Mouse (Mus musculus) erythroblast, embryonic 14.5 days (primary cell): ENCODE measurements around the gene Exoc6b. TPM values are rescaled to one million over a fixed set of nuclear protein-coding genes. Genes with fewer than 3 reads are reported as not detected.

Source experiments
- H3K27me3 ChIP-seq: 2 replicates; pipeline ENCODE4 v1.6.1; 2012; ENCODE audit warnings: inconsistent platforms; ENCODE audit not compliant: control insufficient read depth
- H3K36me3 ChIP-seq: 2 replicates; pipeline ENCODE4 v1.6.1; 2012; ENCODE audit warnings: mild to moderate bottlenecking, inconsistent platforms; ENCODE audit not compliant: control insufficient read depth
- H3K4me1 ChIP-seq: 2 replicates; pipeline ENCODE4 v1.6.1; 2012; ENCODE audit warnings: inconsistent platforms; ENCODE audit not compliant: control insufficient read depth
- H3K4me3 ChIP-seq: replicated peaks from 2 replicates; pipeline ENCODE3; 2012; ENCODE audit warnings: moderate library complexity, mild to moderate bottlenecking, inconsistent platforms
- H3K9me3 ChIP-seq: 2 replicates; pipeline ENCODE4 v1.6.1; 2012; ENCODE audit warnings: low read length, inconsistent platforms, mixed read lengths; ENCODE audit not compliant: control insufficient read depth
- GATA1 ChIP-seq: IDR thresholded peaks from 2 replicates; pipeline ENCODE4 v1.6.1; 2012; ENCODE audit warnings: low read length, inconsistent platforms, mixed read lengths
- TAL1 ChIP-seq: IDR thresholded peaks from 3 replicates; pipeline ENCODE4 v1.6.1; 2012; ENCODE audit warnings: low read length, inconsistent platforms, mixed read lengths
- polyA plus RNA-seq: library from polyadenylated mRNA; stranded (reverse); fragments of >175 nt; gene quantifications from 2 replicates; pipeline ENCODE4 v1.2.3, GENCODE M21; 2012

Gene Exoc6b
- polyA plus RNA-seq, 1 experiment = not detected

- no peak for TF ChIP-seq GATA1
- no peak for TF ChIP-seq TAL1
- Histone ChIP-seq H3K36me3 (no peaks in the 10 kb centered on the region), H3K4me3 (no peak overlapping the region), H3K4me1 (no peaks in the 10 kb centered on the region), H3K9me3 (no peaks in the 10 kb centered on the region), H3K27me3 (no peaks in the 10 kb centered on the region)
Observed at GRCm38 (mm10) chr6:84863816-84864375, 205.4 kb downstream of the Exoc6b start.

- Histone ChIP-seq H3K9me3 (no peaks in the 10 kb centered on the region), H3K4me1 (no peaks in the 10 kb centered on the region), H3K27me3 (no peaks in the 10 kb centered on the region), H3K36me3 (no peaks in the 10 kb centered on the region), H3K4me3 (no peak overlapping the region)
- TF ChIP-seq GATA1 (no peak), TAL1 (no peak)
Observed at GRCm38 (mm10) chr6:84845665-84846064, 223.6 kb downstream of the Exoc6b start.

- TF ChIP-seq GATA1 (no peak), TAL1 (no peak)
- Histone ChIP-seq H3K27me3 (no peaks in the 10 kb centered on the region), H3K9me3 (no peaks in the 10 kb centered on the region), H3K36me3 (no peaks in the 10 kb centered on the region), H3K4me3 (no peak overlapping the region), H3K4me1 (no peaks in the 10 kb centered on the region)
Observed at GRCm38 (mm10) chr6:84841138-84841537, 228.2 kb downstream of the Exoc6b start.

GRCm38 (mm10) chr6:84807546-84807945 is 261.8 kb downstream of the Exoc6b start:
- Histone ChIP-seq H3K27me3 (no peaks in the 10 kb centered on the region), H3K36me3 (no peaks in the 10 kb centered on the region), H3K4me1 (no peaks in the 10 kb centered on the region), H3K9me3 (no peaks in the 10 kb centered on the region), H3K4me3 (no peak overlapping the region)
- TF ChIP-seq TAL1 = no peak
- TF ChIP-seq GATA1 = no peak

- H3K4me1 ChIP-seq = no peaks in the 10 kb centered on the region
- TF ChIP-seq TAL1 (no peak), GATA1 (no peak)
- no peaks in the 10 kb centered on the region for H3K36me3 ChIP-seq
- no peaks in the 10 kb centered on the region for H3K9me3 ChIP-seq
- H3K4me3 ChIP-seq = no peak overlapping the region
- no peaks in the 10 kb centered on the region for H3K27me3 ChIP-seq
Observed at GRCm38 (mm10) chr6:84806132-84806730, 263.1 kb downstream of the Exoc6b start.

GRCm38 (mm10) chr6:84798736-84799135 is 270.6 kb downstream of the Exoc6b start:
- Histone ChIP-seq H3K4me3 (no peak overlapping the region), H3K27me3 (no peaks in the 10 kb centered on the region), H3K4me1 (no peaks in the 10 kb centered on the region), H3K36me3 (no peaks in the 10 kb centered on the region), H3K9me3 (no peaks in the 10 kb centered on the region)
- TF ChIP-seq GATA1 (no peak), TAL1 (no peak)

GRCm38 (mm10) chr6:84783994-84784393 is 285.3 kb downstream of the Exoc6b start:
- Histone ChIP-seq H3K9me3 (no peaks in the 10 kb centered on the region), H3K27me3 (no peaks in the 10 kb centered on the region), H3K36me3 (no peaks in the 10 kb centered on the region), H3K4me1 (no peaks in the 10 kb centered on the region), H3K4me3 (no peak overlapping the region)
- TF ChIP-seq GATA1 (no peak), TAL1 (no peak)

GRCm38 (mm10) chr6:84779987-84780386 is 289.3 kb downstream of the Exoc6b start:
- no peak overlapping the region for H3K4me3 ChIP-seq
- H3K4me1 ChIP-seq = no peaks in the 10 kb centered on the region

GRCm38 (mm10) chr6:84778970-84779369 is 290.3 kb downstream of the Exoc6b start:
- Histone ChIP-seq H3K4me1 (no peaks in the 10 kb centered on the region), H3K27me3 (no peaks in the 10 kb centered on the region), H3K4me3 (no peak overlapping the region), H3K36me3 (no peaks in the 10 kb centered on the region), H3K9me3 (no peaks in the 10 kb centered on the region)
- no peak for TF ChIP-seq TAL1
- no peak for TF ChIP-seq GATA1

More at GRCm38 (mm10) chr6:84779987-84780386, 289.3 kb downstream of the Exoc6b start:
- TF ChIP-seq GATA1 (no peak), TAL1 (no peak)
- Histone ChIP-seq H3K27me3 (no peaks in the 10 kb centered on the region), H3K36me3 (no peaks in the 10 kb centered on the region), H3K9me3 (no peaks in the 10 kb centered on the region)

GRCm38 (mm10) chr6:84775908-84776307 is 293.4 kb downstream of the Exoc6b start:
- no peaks in the 10 kb centered on the region for H3K4me1 ChIP-seq
- H3K4me3 ChIP-seq = no peak overlapping the region
- no peaks in the 10 kb centered on the region for H3K36me3 ChIP-seq
- no peaks in the 10 kb centered on the region for H3K27me3 ChIP-seq
- TF ChIP-seq TAL1 (no peak), GATA1 (no peak)
- H3K9me3 ChIP-seq = no peaks in the 10 kb centered on the region
